Mouse (Mus musculus): ENCODE data around the gene Efcab11.

GRCm38 (mm10) chr12:99884269-99885261, at the start of gene Efcab11, which contains the start of gene Tdp1:
- TF ChIP-seq EP300 (IDR thresholded peaks at IDR 0.05; ENCODE audit: low read depth in 1 of 2, low read length in 2 of 2), result peak in 1 of 2 experiments; percentile 23; a peak in 1 of 4 replicates
- peak; percentile 80 to 98 for TF ChIP-seq POLR2A (IDR thresholded peaks at IDR 0.05; ENCODE audit: control insufficient read depth in 1 of 2, insufficient read depth in 1 of 2, low read depth in 1 of 2, low read length in 2 of 2, poor library complexity in 1 of 2)
- no peak for TF ChIP-seq CTCF (IDR thresholded peaks at IDR 0.05 in 2 of 3, conservative IDR thresholded peaks at IDR 0.05 in 1 of 3; ENCODE audit: control insufficient read depth in 1 of 3, insufficient read depth in 1 of 3, low read depth in 2 of 3, low read length in 3 of 3, poor library complexity in 1 of 3, severe bottlenecking in 1 of 3)
- peak; percentile 81 for TF ChIP-seq NELFE (IDR thresholded peaks at IDR 0.05; ENCODE audit: low read depth, low read length)
- 0 out of 2 replicates have a peak, but pooled peaks have one; percentile 52 for TF ChIP-seq E2F4 (IDR thresholded peaks at IDR 0.05; ENCODE audit: borderline replicate concordance, low read depth, low read length)
- peak; percentile 87 for TF ChIP-seq MXI1 (IDR thresholded peaks at IDR 0.05; ENCODE audit: low read depth, low read length)
- TF ChIP-seq MAX (IDR thresholded peaks at IDR 0.05; ENCODE audit: low read length), result peak; percentile 85
- TF ChIP-seq GATA1 (IDR thresholded peaks at IDR 0.05; ENCODE audit: low read depth, low read length), result peak; percentile 66
- peak; percentile 75 for TF ChIP-seq TCF12 (IDR thresholded peaks at IDR 0.05; ENCODE audit: low read depth, low read length)
- TF ChIP-seq UBTF (IDR thresholded peaks at IDR 0.05; ENCODE audit: borderline replicate concordance, insufficient read depth, low read depth, low read length), result 0 out of 2 replicates have a peak, but pooled peaks have one; percentile 37
- TF ChIP-seq USF2 (IDR thresholded peaks at IDR 0.05; ENCODE audit: borderline replicate concordance in 1 of 2, insufficient read depth in 1 of 2, low read depth in 1 of 2, low read length in 2 of 2), result no peak
- TF ChIP-seq CHD2 (IDR thresholded peaks at IDR 0.05; ENCODE audit: low read length), result no peak
- TF ChIP-seq MYC (IDR thresholded peaks at IDR 0.05; ENCODE audit: low read depth, low read length), result peak; percentile 76
